ENCODE assay signal across 17 mouse cellular contexts in the genomic region with DNA sequence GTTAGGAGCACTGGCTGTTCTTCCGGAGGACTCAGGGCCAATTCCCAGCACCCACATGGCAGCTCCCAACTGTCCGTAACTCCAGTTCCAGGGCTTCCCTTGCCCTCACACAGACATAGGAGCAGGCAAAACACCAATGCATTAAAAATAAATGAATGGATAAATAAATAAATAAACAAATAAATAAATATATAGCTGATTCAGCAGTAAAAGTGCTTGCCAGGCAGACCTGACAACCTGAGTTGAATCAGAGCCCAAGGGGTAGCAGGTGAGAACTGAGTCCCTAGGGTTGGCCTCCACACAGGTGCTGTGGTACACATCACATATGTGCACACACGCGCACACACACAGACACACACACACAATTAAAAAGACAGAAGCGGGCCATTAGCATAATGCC.
"Had no signal": no experiment of that assay in that cellular context is flagged by ENCODE, and none has a peak within 500 bp of the region (broad histone marks: within the 10 kb centered on the region; RNA-seq: fewer than 3 reads in every experiment).

No protein-coding gene starts in this region.

- DNase-seq: retina, postnatal 1 day; right cerebral cortex, adult 18-20 months; right cerebral cortex, postnatal 14 days; right cerebral cortex, postnatal 25 days; right cerebral cortex, postnatal 4 days; spleen, adult 18-20 months; thymus, adult 18-20 months; thymus, adult 2 months; thymus, postnatal 14 days; thymus, postnatal 25 days; thymus, postnatal 36 days; thymus, postnatal 4 days had no signal

- H3K27me3 ChIP-seq: neural tube, embryonic 12.5 days; neural tube, embryonic 13.5 days; neural tube, embryonic 15.5 days; stomach, embryonic 15.5 days had no signal

- H3K4me2 ChIP-seq: neural tube, embryonic 12.5 days; neural tube, embryonic 13.5 days; neural tube, embryonic 15.5 days; stomach, embryonic 15.5 days had no signal

- H3K4me3 ChIP-seq: neural tube, embryonic 12.5 days; neural tube, embryonic 13.5 days; neural tube, embryonic 15.5 days; stomach, embryonic 15.5 days had no signal

- H3K36me3 ChIP-seq: neural tube, embryonic 12.5 days; neural tube, embryonic 13.5 days; neural tube, embryonic 15.5 days; stomach, embryonic 15.5 days had no signal

- H3K27ac ChIP-seq: neural tube, embryonic 12.5 days; neural tube, embryonic 13.5 days; neural tube, embryonic 15.5 days; stomach, embryonic 15.5 days; stomach, postnatal 0 days had no signal

- H3K4me1 ChIP-seq: neural tube, embryonic 12.5 days; neural tube, embryonic 13.5 days; neural tube, embryonic 15.5 days; stomach, embryonic 15.5 days had no signal

- H3K9ac ChIP-seq: neural tube, embryonic 12.5 days; neural tube, embryonic 13.5 days; neural tube, embryonic 15.5 days; stomach, embryonic 15.5 days had no signal

- H3K9me3 ChIP-seq: neural tube, embryonic 12.5 days; neural tube, embryonic 13.5 days; neural tube, embryonic 15.5 days; stomach, embryonic 15.5 days had no signal
